Mouse (Mus musculus) adrenal gland, postnatal 4 days (tissue): ENCODE results near the gene D630003M21Rik. TPM values are rescaled to one million over a fixed set of nuclear protein-coding genes. Genes with fewer than 3 reads are reported as not detected.

Experiments
- DNase-seq, 2 experiments: peaks; one replicate each; pipeline ENCODE4 v3.0.0; 2021 to 2022; ENCODE audit warnings: low spot score in 2 of 2, mixed read lengths in 2 of 2
- total RNA-seq, 2 experiments: library from RNA; stranded (reverse); gene quantifications; 2 replicates each; pipeline ENCODE4 v1.2.3; 2021

D630003M21Rik gene
- total RNA-seq, 2 experiments from 2014 or later, result 5.1 to 6.1 TPM

- DNase-seq, result no peak
Observed at GRCm38 (mm10) chr2:158198861-158199260, 30.2 kb downstream of the D630003M21Rik start.

- no peak for DNase-seq
Observed at GRCm38 (mm10) chr2:158197971-158198370, 31.1 kb downstream of the D630003M21Rik start.

GRCm38 (mm10) chr2:158194945-158195640 is 33.9 kb downstream of the D630003M21Rik start:
- no peak for DNase-seq

GRCm38 (mm10) chr2:158193611-158194336 is 35.2 kb downstream of the D630003M21Rik start:
- DNase-seq, result no peak

GRCm38 (mm10) chr2:158191098-158191497 is 37.9 kb downstream of the D630003M21Rik start:
- DNase-seq, result no peak

- no peak for DNase-seq
Observed at GRCm38 (mm10) chr2:158189451-158189850, 39.6 kb downstream of the D630003M21Rik start.

GRCm38 (mm10) chr2:158186206-158186871 is 42.7 kb downstream of the D630003M21Rik start:
- DNase-seq, result no peak

- no peak for DNase-seq
Observed at GRCm38 (mm10) chr2:158183266-158183665, 45.8 kb downstream of the D630003M21Rik start.

- DNase-seq, result no peak
Observed at GRCm38 (mm10) chr2:158181932-158182331, 47.1 kb downstream of the D630003M21Rik start.

GRCm38 (mm10) chr2:158180797-158181196 is 48.2 kb downstream of the D630003M21Rik start:
- DNase-seq, result peak in 1 of 2 experiments; percentile 38

- no peak for DNase-seq
Observed at GRCm38 (mm10) chr2:158179370-158180111, 49.5 kb downstream of the D630003M21Rik start.

- peak; percentile 53 to 69 for DNase-seq
Observed at GRCm38 (mm10) chr2:158178696-158179369, 50.2 kb downstream of the D630003M21Rik start.

GRCm38 (mm10) chr2:158178139-158178538 is 50.9 kb downstream of the D630003M21Rik start:
- DNase-seq, result no peak

- DNase-seq, result no peak
Observed at GRCm38 (mm10) chr2:158177574-158177973, 51.4 kb downstream of the D630003M21Rik start.

- DNase-seq, result no peak
Observed at GRCm38 (mm10) chr2:158176763-158177162, 52.3 kb downstream of the D630003M21Rik start.

GRCm38 (mm10) chr2:158175433-158175832 is 53.6 kb downstream of the D630003M21Rik start:
- DNase-seq, result no peak

GRCm38 (mm10) chr2:158174958-158175357 is 54.1 kb downstream of the D630003M21Rik start:
- DNase-seq, result no peak

- no peak for DNase-seq
Observed at GRCm38 (mm10) chr2:158174438-158174837, 54.6 kb downstream of the D630003M21Rik start.

- no peak for DNase-seq
Observed at GRCm38 (mm10) chr2:158170394-158170793, 58.6 kb downstream of the D630003M21Rik start.

- DNase-seq, result no peak
Observed at GRCm38 (mm10) chr2:158169771-158170170, 59.3 kb downstream of the D630003M21Rik start.

- no peak for DNase-seq
Observed at GRCm38 (mm10) chr2:158169351-158169750, 59.7 kb downstream of the D630003M21Rik start.
